Mouse (Mus musculus): ENCODE data around the gene Dmrtc2.
A peak's percentile ranks its signal among the peaks of the same experiment; 100 is the strongest.
"Not testable (repeated sequence)": the region's sequence is repeated elsewhere in the genome, so short reads cannot be mapped to it uniquely, and the experiment has no call there.

Gene Dmrtc2

DNA sequence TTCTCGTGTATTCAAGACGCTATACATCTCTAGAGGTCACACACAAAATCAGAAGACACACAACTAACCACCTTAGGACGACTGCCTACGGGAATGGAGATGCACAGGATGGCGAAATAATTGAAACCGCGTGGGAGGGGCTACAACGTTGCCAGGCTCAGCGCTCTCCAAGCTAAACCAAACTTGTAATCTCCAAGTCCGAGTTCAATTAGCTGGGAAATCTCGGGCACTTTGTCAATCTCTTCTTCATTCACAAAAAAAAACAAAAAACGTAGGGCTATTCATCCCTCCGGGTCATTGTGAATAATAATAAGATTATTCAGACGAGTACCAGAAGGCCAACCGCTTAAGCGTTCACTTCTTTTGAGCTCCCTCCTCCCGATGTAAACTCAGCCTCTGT lies 777 bp upstream of the Dmrtc2 start:
- no peak for DNase-seq (ENCODE audit: low spot score in 2 of 2)

GRCm38 (mm10) chr7:24877588-24877987 lies 7.7 kb downstream of the Dmrtc2 start:
- no peak for DNase-seq (ENCODE audit: low spot score in 2 of 2)

DNA sequence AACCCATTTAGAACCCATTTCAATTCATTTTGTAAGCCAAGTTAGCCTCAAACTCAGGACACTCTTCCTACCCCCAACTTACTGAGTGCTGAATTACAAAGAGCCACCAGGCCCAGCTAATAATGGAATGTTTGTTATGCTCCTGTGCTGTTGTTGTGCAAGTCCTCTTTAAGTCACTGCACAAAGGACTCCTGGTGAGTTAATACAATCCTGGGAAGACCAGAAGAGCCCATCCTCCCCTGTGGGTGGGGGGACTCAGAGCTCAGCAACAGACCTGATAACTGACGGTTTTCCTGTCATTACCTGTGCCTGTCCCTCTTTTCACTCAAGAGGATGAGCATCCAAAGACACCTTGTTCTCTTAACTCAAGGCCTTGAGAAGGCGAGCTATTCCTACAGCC lies 9.8 kb downstream of the Dmrtc2 start:
- no peak for DNase-seq (ENCODE audit: low spot score in 2 of 2)

DNA sequence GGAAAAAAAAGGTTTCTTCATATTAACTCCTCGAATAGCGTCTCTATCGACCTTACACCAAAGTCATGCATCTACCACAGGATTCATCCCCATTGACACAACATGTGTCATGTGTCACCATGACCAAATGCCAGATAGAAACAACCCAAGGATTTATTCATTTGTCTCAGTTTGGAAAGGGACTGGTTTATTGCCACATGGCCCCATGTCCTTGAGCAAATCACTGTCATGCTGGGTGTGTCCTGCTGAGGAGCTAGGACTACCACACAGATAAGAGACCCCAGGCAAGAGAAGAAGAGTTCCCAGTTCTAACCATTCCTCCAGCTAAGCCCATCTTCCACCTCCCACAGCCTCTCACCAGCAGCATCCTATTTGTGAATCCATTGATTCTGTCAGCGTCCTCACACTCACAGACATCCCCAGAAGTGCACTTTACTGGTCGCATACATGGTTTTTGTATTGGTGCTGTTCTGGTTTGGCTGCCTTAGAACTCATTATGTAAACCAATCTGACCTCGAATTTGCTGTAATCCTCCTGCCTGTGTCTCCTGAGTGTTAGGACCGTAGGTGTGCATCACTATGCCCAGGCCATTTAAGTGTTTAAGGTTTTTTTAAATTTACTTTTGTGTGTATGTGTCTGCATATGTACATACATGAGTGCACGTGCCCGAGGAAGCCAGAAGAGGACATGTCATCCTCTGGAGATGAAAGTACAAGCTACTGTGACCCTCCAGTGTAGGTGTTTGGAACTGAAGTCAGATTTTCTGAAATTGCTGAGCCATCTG lies 12.8 kb downstream of the Dmrtc2 start:
- no peak for DNase-seq (ENCODE audit: low spot score in 2 of 2)

DNA sequence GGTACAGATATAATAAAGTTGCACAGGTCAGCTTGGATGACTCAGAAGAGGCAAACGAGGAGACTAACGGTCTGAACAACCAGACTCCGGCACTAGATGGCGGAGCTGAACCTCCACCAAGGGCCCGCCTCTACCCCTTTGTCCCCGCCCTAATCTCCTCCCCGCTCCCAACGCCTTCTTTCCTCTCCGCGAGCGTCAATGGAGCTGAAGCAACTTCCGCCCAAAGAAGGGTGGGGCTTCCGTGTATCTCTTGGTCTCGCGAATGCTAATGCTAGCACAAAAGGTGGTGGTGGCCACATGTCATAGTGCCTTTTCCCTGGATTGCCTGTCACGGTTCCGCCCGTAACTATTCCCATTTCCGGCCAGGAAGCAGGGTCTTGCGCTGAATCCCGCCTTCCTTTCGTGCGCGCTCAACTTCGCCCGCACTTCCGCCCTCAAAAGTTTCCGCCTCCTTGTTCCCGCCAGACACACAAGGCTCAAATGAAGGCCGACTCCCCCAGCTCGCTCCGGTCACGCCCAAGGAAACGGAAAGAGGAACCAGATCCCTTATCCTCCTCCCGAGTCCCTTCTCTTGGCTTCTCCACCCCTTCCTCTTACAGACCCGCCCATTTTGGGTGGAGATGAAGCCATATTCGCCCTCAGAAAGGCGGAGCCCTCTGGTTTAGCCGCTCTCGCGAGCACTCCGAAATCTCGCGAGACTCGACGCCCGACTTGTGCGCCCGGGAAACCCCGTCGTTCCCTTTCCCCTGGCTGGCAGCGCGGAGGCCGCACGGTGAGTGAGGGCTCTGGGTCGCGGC lies 14.2 kb downstream of the Dmrtc2 start, which contains the start of gene Rps19:
Rps19 (plus strand) TSS at position 476 of the 797 bp plus-strand sequence.
- peak; percentile 96 to 98 for DNase-seq (ENCODE audit: low spot score in 2 of 2)

- DNase-seq (ENCODE audit: low spot score in 2 of 2) = no peak
Measured at GRCm38 (mm10) chr7:24884693-24885291, 14.9 kb downstream of the Dmrtc2 start.

GRCm38 (mm10) chr7:24885468-24886307 lies 15.8 kb downstream of the Dmrtc2 start:
- DNase-seq (ENCODE audit: low spot score in 2 of 2) = no peak

- no peak for DNase-seq (ENCODE audit: low spot score in 2 of 2)
Measured at GRCm38 (mm10) chr7:24886308-24886633, 16.4 kb downstream of the Dmrtc2 start.

GRCm38 (mm10) chr7:24887096-24887495 lies 17.2 kb downstream of the Dmrtc2 start:
- DNase-seq (ENCODE audit: low spot score in 2 of 2) = no peak

GRCm38 (mm10) chr7:24889431-24890220 lies 19.8 kb downstream of the Dmrtc2 start:
- no peak for DNase-seq (ENCODE audit: low spot score in 2 of 2)

- peak; percentile 44 to 54 for DNase-seq (ENCODE audit: low spot score in 2 of 2)
Measured at GRCm38 (mm10) chr7:24890281-24891216, 20.7 kb downstream of the Dmrtc2 start.

- DNase-seq (ENCODE audit: low spot score in 2 of 2) = no peak
Measured at GRCm38 (mm10) chr7:24891241-24892124, 21.6 kb downstream of the Dmrtc2 start.

DNA sequence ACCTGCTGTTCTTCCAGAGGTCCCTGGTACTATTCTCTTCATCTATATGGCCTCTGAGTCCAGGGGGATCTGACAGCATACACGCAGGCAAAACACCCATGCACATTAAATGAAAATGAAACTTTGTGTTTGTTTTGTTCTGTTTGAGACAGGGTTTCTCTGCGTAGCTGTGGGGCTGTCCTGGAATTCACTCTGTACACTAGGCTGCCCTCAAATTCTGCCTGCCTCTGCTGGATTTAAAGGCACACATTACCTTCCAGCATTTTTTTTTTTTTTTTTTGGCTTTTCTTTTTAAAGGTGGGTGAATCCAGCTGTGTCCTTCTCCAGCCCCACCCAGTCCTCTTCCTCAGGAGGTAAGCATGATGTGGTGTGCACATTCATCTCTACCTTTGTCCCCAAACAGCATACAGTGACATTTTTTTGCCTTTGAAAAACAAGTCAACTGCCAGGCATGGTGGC lies 22.3 kb downstream of the Dmrtc2 start:
- DNase-seq (ENCODE audit: low spot score in 2 of 2) = no peak

- not testable (repeated sequence) for DNase-seq (ENCODE audit: low spot score in 2 of 2)
Measured at GRCm38 (mm10) chr7:24895749-24896148, 25.9 kb downstream of the Dmrtc2 start.

DNA sequence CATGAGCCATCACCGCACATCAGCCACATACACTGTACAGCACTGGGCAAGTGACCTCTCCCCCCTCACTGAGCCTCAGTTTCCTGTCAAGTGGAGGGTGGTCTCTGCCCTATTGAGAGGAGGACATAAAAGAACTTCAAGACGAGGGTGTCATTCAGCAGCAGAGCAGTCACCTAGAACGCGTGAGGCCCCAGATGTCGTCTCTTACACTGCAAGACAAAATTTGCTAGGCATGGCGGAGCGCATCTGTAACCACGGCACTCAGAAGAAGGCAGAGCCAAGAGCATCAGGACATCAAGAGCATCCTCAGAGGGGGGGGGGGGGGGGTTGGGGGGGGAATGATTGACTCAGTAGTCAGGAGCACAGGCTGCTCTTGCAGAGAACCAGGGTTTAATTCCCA lies 26.4 kb downstream of the Dmrtc2 start:
- DNase-seq (ENCODE audit: low spot score in 2 of 2) = no peak

DNA sequence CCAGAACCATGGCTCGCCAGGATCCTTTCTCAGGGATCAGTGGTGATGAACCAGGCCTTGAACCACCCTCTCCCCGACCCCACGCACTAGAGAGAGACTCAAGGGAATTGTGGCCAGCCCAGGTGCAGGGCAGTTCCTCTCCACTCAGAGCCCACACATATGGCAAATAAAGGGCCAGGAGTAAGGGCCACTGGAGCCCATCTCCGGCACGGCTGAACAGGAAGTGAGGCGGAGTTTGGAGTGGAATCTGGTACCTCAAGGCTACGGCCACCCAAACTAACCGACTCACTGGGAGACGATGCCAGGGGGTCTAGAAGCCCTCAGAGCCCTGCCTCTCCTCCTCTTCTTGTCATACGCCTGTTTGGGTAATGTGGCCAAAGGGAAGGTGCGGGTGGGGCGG lies 27.4 kb downstream of the Dmrtc2 start, which contains the start of gene Cd79a:
Cd79a (plus strand) TSS at position 158 of the 400 bp plus-strand sequence.
- DNase-seq (ENCODE audit: low spot score in 2 of 2) = no peak

GRCm38 (mm10) chr7:24897959-24898358 lies 28.1 kb downstream of the Dmrtc2 start:
- DNase-seq (ENCODE audit: low spot score in 2 of 2) = no peak

DNA sequence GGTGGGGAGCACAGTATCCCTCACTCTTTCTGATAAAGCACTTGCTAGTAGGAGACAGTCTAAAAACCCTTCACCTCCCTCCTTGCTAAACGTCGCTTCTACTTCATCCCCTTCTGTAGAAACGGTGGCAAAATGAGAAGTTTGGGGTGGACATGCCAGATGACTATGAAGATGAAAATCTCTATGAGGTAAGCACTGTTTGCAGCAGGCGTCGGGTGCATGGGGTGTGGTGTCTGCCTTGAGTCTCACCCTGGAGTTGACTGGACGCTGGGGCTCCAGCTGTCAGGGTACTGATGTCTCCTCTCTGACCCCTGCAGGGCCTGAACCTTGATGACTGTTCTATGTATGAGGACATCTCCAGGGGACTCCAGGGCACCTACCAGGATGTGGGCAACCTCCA lies 31.3 kb downstream of the Dmrtc2 start:
- DNase-seq (ENCODE audit: low spot score in 2 of 2) = no peak

DNA sequence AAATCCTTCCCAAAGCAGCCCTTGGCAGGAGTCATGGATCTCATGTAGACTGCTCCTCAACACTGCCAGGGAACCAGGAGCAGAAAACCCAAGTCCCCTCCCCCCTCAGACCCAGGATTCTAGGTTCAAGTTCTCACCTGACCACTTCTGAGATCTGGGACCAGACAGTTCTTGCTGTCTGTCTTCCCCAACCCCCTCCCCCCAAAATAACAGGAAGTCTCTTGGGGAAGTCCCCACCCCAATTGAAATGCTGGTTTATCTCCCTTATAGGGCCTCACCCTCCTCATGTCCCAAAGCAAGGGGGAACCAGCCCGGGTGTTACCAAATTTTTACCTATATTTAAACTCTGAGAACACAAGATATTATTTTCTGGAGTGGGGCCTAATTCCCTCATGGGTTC lies 32.0 kb downstream of the Dmrtc2 start:
- DNase-seq (ENCODE audit: low spot score in 2 of 2) = no peak
